Mouse (Mus musculus) heart, embryonic 16.5 days (tissue): ENCODE results near the gene Hcrt. TPM values are rescaled to one million over a fixed set of nuclear protein-coding genes. Genes with fewer than 3 reads are reported as not detected.
A peak's percentile ranks its signal among the peaks of the same experiment; 100 is the strongest.

Source experiments
- ATAC-seq: fragments of 200-750 bp; cut with Nextera tagmentation; replicated peaks from 2 replicates; pipeline ENCODE4 v1.8.0; 2017; ENCODE audit warnings: moderate number of reproducible peaks; ENCODE audit not compliant: insufficient read depth, low FRiP score; ENCODE audit errors: extremely low read depth
- H3K27ac ChIP-seq: fragments of 300-500 bp; sonication (generic); 2 replicates; pipeline ENCODE4 v1.5.1; 2014; ENCODE audit warnings: mild to moderate bottlenecking, low read length, control low read depth, moderate library complexity
- H3K27me3 ChIP-seq: fragments of 300-500 bp; sonication (generic); 2 replicates; pipeline ENCODE4 v1.6.1; 2014; ENCODE audit warnings: low read length, mixed read lengths; ENCODE audit not compliant: control insufficient read depth, insufficient read depth
- H3K36me3 ChIP-seq: fragments of 300-500 bp; sonication (generic); 2 replicates; pipeline ENCODE4 v1.6.1; 2014; ENCODE audit not compliant: control insufficient read depth, insufficient read depth
- H3K4me1 ChIP-seq: fragments of 300-500 bp; sonication (generic); 2 replicates; pipeline ENCODE4 v1.6.1; 2014; ENCODE audit warnings: low read length, mixed read lengths; ENCODE audit not compliant: control insufficient read depth, insufficient read depth
- H3K4me2 ChIP-seq: fragments of 300-500 bp; sonication (generic); 2 replicates; pipeline ENCODE4 v1.6.1; 2014; ENCODE audit warnings: low read depth, mild to moderate bottlenecking, control low read depth, low read length
- H3K4me3 ChIP-seq: fragments of 300-500 bp; sonication (generic); 2 replicates; pipeline ENCODE4 v1.5.1; 2014; ENCODE audit warnings: mild to moderate bottlenecking, control low read depth, low read length
- H3K9ac ChIP-seq: fragments of 300-500 bp; sonication (generic); 2 replicates; pipeline ENCODE4 v1.6.1; 2014; ENCODE audit warnings: low read length, control low read depth
- H3K9me3 ChIP-seq: fragments of 300-500 bp; sonication (generic); replicated peaks from 2 replicates; pipeline ENCODE4 v1.6.1; 2016; ENCODE audit warnings: low read length; ENCODE audit not compliant: control insufficient read depth
- WGBS: fragments of 180-500 bp; shearing (Covaris S2); extraction: QIAGEN DNeasy Blood & Tissue Kit; methylation state at CpG from one replicate; pipeline ENCODE4 v1.1.7; 2014; 5-methylcytosine and 5-hydroxymethylcytosine counted together
- polyA plus RNA-seq: library from polyadenylated mRNA; unstranded; fragments of >200 nt; fragmentation: Nextera tagmentation; extraction: Ambion mirVana; gene quantifications from 2 replicates; pipeline ENCODE4 v1.2.1, GENCODE M21; 2015

The Hcrt gene
- polyA plus RNA-seq, 1 experiment from 2014 or later, result not detected

- peak within 1 kb of the TSS; percentile 53 for H3K9ac ChIP-seq
- peak; percentile 44; the same call in 1 of the 2 replicates for ATAC-seq
- peak within 1 kb of the TSS; percentile 59 for H3K4me2 ChIP-seq
- H3K27me3 ChIP-seq, result no peaks in the 10 kb centered on the region
- H3K9me3 ChIP-seq, result no peaks in the 10 kb centered on the region
- peak within 1 kb of the TSS; percentile 66 for H3K27ac ChIP-seq
- peaks cover 30% of the 10 kb centered on the region for H3K36me3 ChIP-seq
- peak within 1 kb of the TSS; percentile 34 for H3K4me3 ChIP-seq
- WGBS, result 8% methylated on average over 38 of the region's 38 CpGs
- peaks cover 22% of the 10 kb centered on the region for H3K4me1 ChIP-seq
Measured at GRCm38 (mm10) chr11:100713735-100714533, 48.8 kb downstream of the Hcrt start, which contains the start of gene Hspb9. TSS of gene Hspb9 (plus strand) at chr11:100713850.

DNA sequence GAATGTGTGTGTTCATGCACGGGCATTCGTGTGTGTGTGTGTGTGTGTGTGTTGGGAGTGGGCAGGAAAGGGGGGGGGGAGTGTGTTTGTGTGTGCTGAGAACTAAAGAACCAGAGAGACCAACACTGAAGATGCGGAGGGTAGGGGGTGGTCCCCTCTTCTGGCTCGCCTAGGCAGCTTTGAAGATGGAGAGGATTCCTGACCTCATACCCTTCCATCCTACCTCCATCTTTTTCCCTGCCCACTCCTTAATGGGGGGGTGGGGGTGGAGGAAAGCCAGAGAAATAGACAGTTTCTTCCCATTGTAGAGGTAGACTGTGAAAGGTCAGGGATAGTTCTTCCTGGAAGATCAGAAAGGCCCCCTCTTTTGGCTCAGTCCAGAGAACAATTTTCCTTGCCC lies 49.6 kb downstream of the Hcrt start:
- H3K27me3 ChIP-seq, result no peaks in the 10 kb centered on the region
- H3K9ac ChIP-seq, result peak overlapping the region; percentile 53
- H3K9me3 ChIP-seq, result no peaks in the 10 kb centered on the region
- H3K27ac ChIP-seq, result peak overlapping the region; percentile 66
- peaks cover 34% of the 10 kb centered on the region for H3K36me3 ChIP-seq
- H3K4me1 ChIP-seq, result peaks cover 22% of the 10 kb centered on the region
- WGBS, result 71% methylated on average over 4 of the region's 4 CpGs
- ATAC-seq, result no peak
- H3K4me3 ChIP-seq, result peak overlapping the region; percentile 34; the same call in 1 of the 2 replicates
- peak overlapping the region; percentile 59 for H3K4me2 ChIP-seq

- H3K9me3 ChIP-seq, result no peaks in the 10 kb centered on the region
Measured at GRCm38 (mm10) chr11:100711783-100712615, 50.7 kb downstream of the Hcrt start, which contains the start of gene Kat2a. TSS of gene Kat2a (minus strand) at chr11:100712465.

More at GRCm38 (mm10) chr11:100711783-100712615, 50.7 kb downstream of the Hcrt start, which contains the start of gene Kat2a:
- H3K4me3 ChIP-seq, result peak within 1 kb of the TSS; percentile 90
- peaks cover 36% of the 10 kb centered on the region for H3K36me3 ChIP-seq
- WGBS, result 2% methylated on average over 48 of the region's 48 CpGs
- H3K9ac ChIP-seq, result peak within 1 kb of the TSS; percentile 95
- peak; percentile 85 for ATAC-seq
- peaks cover 22% of the 10 kb centered on the region for H3K4me1 ChIP-seq
- peak within 1 kb of the TSS; percentile 66 for H3K27ac ChIP-seq
- no peaks in the 10 kb centered on the region for H3K27me3 ChIP-seq
- peak within 1 kb of the TSS; percentile 78 for H3K4me2 ChIP-seq

Other genes with a start within 250 kb of the Hcrt start
- 64.4 and 67.1 TPM in 2 replicates for gene Acly, start 234.9 kb downstream of the Hcrt start, polyA plus RNA-seq
- gene Ttc25, start 217.3 kb downstream of the Hcrt start, polyA plus RNA-seq, result 0.85 and 0.94 TPM in 2 replicates
- gene Cnp, start 188.0 kb downstream of the Hcrt start, polyA plus RNA-seq, result 24.8 and 32.1 TPM in 2 replicates
- gene Nkiras2, start 143.7 kb downstream of the Hcrt start, polyA plus RNA-seq, result 78.8 and 81.5 TPM in 2 replicates
- gene Dnajc7, start 142.8 kb downstream of the Hcrt start, polyA plus RNA-seq, result 219 and 228 TPM in 2 replicates
- 0.26 and 0.60 TPM in 2 replicates for gene Zfp385c, start 70.5 kb downstream of the Hcrt start, polyA plus RNA-seq
- 1.5 and 2.6 TPM in 2 replicates for gene Dhx58, start 58.7 kb downstream of the Hcrt start, polyA plus RNA-seq
- gene Kat2a, start 50.5 kb downstream of the Hcrt start, polyA plus RNA-seq, result 30.5 and 31.7 TPM in 2 replicates
- 0.24 TPM in 1 of 2 replicates, not detected in the other for gene Hspb9, start 49.1 kb downstream of the Hcrt start, polyA plus RNA-seq
- gene Rab5c, start 24.7 kb downstream of the Hcrt start, polyA plus RNA-seq, result 17.9 and 19.9 TPM in 2 replicates
- gene Kcnh4, start 3.0 kb downstream of the Hcrt start, polyA plus RNA-seq, result not detected in 2 replicates
- 7.1 and 7.7 TPM in 2 replicates for gene Ghdc, start 8.0 kb upstream of the Hcrt start, polyA plus RNA-seq
- 31.3 and 36.5 TPM in 2 replicates for gene Stat5b, start 87.8 kb upstream of the Hcrt start, polyA plus RNA-seq
- 10.1 and 15.1 TPM in 2 replicates for gene Stat5a, start 96.4 kb upstream of the Hcrt start, polyA plus RNA-seq
- 60.4 and 64.9 TPM in 2 replicates for gene Stat3, start 176.6 kb upstream of the Hcrt start, polyA plus RNA-seq
- 428 and 460 TPM in 2 replicates for gene Cavin1, start 208.0 kb upstream of the Hcrt start, polyA plus RNA-seq
- 50.7 and 53.6 TPM in 2 replicates for gene Atp6v0a1, start 246.5 kb upstream of the Hcrt start, polyA plus RNA-seq